Mouse (Mus musculus) ES-Bruce4 (cell line): ENCODE data around the gene Kyat3.

Experiments
- CTCF ChIP-seq: IDR thresholded peaks from one replicate; pipeline ENCODE4 v1.8.1; 2011; ENCODE audit warnings: low read depth, low read length
- POLR2A ChIP-seq: IDR thresholded peaks from one replicate; pipeline ENCODE4 v1.8.1; 2011; ENCODE audit warnings: low read length; ENCODE audit not compliant: insufficient read depth

- no peak for TF ChIP-seq CTCF
- no peak for TF ChIP-seq POLR2A
Observed at GRCm38 (mm10) chr3:142749131-142749530, 48.3 kb downstream of the Kyat3 start.
